Mouse (Mus musculus) left cerebral cortex, adult 9 months (tissue): ENCODE measurements around the gene A4gnt.

Experiments used
- DNase-seq, 2 experiments: peaks; one replicate each; pipeline ENCODE4 v3.0.0; 2022; ENCODE audit warnings: low spot score in 2 of 2

The A4gnt gene

DNA sequence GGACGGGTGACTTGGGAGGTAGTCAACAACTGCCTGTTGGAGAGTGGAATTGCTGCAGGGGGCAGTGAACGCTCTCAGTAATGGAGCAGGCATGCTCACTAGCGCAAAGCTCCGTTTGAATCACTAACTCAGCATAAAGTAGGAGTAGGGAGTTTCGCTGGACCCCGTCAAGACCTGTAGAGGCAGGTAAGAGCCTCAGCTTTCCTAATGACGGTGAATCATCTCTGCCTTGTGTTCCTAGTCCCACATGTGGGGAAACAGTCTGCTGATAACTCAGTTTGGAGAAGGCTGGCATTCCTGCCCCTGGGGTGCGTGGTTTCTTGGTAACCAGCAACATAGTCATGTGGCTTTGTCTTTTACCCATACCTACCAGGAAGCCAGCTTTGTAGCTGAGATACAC lies 20.0 kb downstream of the A4gnt start:
- no peak for DNase-seq

GRCm38 (mm10) chr9:99636776-99637175 lies 24.5 kb downstream of the A4gnt start:
- no peak for DNase-seq

DNA sequence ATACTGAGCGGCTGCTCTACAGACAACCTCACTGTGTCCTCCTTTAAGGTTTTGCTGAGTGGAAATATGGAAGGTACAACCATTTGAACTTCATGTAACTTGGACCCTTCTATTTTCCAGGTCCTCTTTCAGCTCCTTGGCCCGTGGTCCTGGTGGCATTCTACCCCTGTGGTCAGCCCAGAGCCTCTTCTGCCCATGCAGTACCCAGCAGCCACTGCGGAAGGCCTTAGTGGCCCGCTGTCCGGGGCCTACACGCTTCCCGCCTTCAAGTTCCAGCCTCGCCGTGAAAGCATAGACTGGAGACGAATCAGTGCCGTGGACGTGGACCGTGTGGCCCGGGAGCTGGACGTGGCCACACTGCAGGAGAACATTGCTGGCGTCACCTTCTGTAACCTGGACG lies 24.9 kb downstream of the A4gnt start:
- no peak for DNase-seq

- DNase-seq, result no peak
These were observed 25.4 kb downstream of the A4gnt start for GRCm38 (mm10) chr9:99637736-99638135.

- no peak for DNase-seq
These were observed 27.7 kb downstream of the A4gnt start for GRCm38 (mm10) chr9:99639957-99640356.

GRCm38 (mm10) chr9:99645416-99645815 lies 33.1 kb downstream of the A4gnt start:
- no peak for DNase-seq

DNA sequence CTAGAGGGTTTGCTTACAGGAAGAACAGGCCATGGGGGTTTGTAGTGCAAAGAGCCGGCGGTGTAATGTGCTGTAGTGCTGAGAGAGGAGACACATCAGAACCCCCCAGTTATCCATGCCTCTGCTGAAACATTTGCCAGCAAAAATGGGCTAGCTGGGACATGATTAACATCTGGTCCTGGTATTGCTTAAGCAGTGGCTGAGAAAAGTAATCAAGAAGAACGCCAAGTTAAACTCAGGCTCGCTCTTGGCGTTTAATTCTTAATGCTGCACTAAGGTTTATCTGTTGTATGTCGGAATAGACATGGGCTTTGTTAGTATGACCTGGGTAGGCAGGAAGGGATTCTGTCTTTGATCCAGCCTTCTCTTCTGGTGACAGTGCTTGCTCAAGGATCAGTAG lies 33.8 kb downstream of the A4gnt start:
- DNase-seq, result no peak

DNA sequence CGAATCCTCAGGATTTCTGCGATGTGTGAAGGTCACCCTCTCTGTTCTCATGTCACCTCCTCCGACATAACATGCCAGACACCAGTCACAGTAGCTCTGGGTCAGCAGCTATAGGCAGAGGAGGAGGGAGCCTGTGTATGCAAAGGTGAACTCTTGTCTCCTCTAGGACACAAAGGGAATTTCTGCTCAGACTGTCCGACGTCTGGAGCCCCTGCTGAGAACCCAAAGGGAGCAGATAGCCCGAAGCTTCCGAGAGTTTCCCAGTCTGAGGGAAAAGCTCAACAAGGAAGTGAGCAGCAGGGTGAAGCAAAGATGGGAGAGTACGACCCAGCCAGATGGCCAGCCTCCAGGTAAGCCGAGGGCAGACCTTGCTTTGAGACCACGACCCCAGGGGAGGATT lies 48.5 kb downstream of the A4gnt start:
- DNase-seq, result no peak

DNA sequence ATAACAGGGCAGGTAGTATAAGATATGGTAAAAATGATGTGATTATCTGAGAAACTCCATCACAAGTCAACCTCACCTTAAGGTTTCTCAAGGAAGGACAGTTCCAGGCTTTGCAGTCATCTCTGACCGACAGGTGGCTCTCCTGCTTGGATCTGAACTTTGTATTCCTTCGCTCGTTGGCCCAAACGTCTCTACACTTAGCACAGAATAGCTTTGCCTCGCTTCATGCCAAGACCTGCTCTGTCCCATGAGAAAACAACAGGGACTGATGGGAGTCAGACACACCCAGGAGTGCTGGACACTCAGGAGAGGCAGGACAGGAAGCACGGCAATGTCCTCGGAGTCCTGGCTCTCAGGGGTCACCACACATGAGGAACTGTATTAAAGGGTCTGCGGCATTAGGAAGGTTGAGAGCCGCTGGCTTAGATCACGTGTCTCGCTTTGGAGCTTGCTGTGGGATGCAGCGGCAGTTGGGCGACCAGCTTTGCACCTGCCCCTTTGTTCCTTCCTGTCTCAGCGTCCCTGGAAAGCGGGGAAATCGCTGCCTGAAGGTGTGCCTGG lies 49.4 kb downstream of the A4gnt start:
- no peak for DNase-seq

GRCm38 (mm10) chr9:99662406-99662805 lies 50.1 kb downstream of the A4gnt start:
- DNase-seq, result peak in 1 of 2 experiments; percentile 74

GRCm38 (mm10) chr9:99662887-99663286 lies 50.6 kb downstream of the A4gnt start:
- no peak for DNase-seq

DNA sequence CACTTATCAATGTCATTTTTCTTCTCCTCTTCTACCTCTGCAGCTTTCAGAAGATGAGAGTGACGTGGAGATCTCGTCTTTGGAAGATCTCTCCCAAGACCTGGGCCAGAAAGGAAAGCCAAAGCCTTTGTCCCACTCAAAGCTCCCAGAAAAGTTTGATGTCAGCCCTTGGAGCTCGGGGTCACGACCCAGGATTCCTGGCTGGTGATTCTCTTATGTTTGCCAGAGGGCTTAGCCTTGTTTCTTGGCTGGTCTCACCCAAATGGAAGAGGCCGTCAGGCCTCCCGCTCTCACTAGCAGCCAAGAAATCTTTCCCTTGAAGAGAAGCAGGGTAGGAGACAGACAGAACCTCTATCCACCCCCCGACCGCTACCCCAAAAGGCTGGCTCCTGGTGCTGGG lies 55.3 kb downstream of the A4gnt start:
- DNase-seq, result no peak

- no peak for DNase-seq
These were observed 59.3 kb downstream of the A4gnt start for GRCm38 (mm10) chr9:99671603-99672002.
